In genomic region chr12:73832789-73833188, GRCm38 (mm10) we compare ENCODE assay signal across 26 mouse cellular contexts.
A peak's percentile ranks its signal among the peaks of the same experiment; 100 is the strongest.
DNase-seq lines count a peak whose midpoint lies in the region; ATAC-seq and TF ChIP-seq lines count a peak whose summit lies in the region.
"Had no signal": no experiment of that assay in that cellular context is flagged by ENCODE, and none has a peak within 500 bp of the region (broad histone marks: within the 10 kb centered on the region; RNA-seq: fewer than 3 reads in every experiment).

No protein-coding gene starts in this region.

- no peak overlapping the region for H3K4me2 ChIP-seq in heart, embryonic 12.5 days
- no peak overlapping the region for H3K4me2 ChIP-seq in hindbrain, postnatal 0 days (ENCODE audit: low read depth, low read length)
- H3K4me2 ChIP-seq: embryonic facial prominence, embryonic 12.5 days; forebrain, embryonic 13.5 days; intestine, embryonic 15.5 days; liver, embryonic 12.5 days; midbrain, embryonic 11.5 days; stomach, embryonic 15.5 days had no signal

- H3K4me1 ChIP-seq in heart, embryonic 12.5 days (replicated peaks): peaks cover 10% of the 10 kb centered on the region
- H3K4me1 ChIP-seq in hindbrain, postnatal 0 days (ENCODE audit: insufficient read depth, low read length): 0 out of 2 replicates have a peak, but pooled peaks cover 4% of the 10 kb centered on the region
- H3K4me1 ChIP-seq: embryonic facial prominence, embryonic 12.5 days; intestine, embryonic 15.5 days; liver, embryonic 12.5 days; stomach, embryonic 15.5 days had no signal

- no peak overlapping the region for H3K9ac ChIP-seq in heart, embryonic 12.5 days
- H3K9ac ChIP-seq in hindbrain, postnatal 0 days (replicated peaks; ENCODE audit: low read length): no peak overlapping the region
- H3K9ac ChIP-seq: embryonic facial prominence, embryonic 12.5 days; forebrain, embryonic 13.5 days; intestine, embryonic 15.5 days; liver, embryonic 12.5 days; liver, postnatal 0 days; stomach, embryonic 15.5 days had no signal

- no peaks in the 10 kb centered on the region for H3K9me3 ChIP-seq in heart, embryonic 12.5 days (replicated peaks)
- no peaks in the 10 kb centered on the region for H3K9me3 ChIP-seq in hindbrain, postnatal 0 days (ENCODE audit: low read length)
- H3K9me3 ChIP-seq: embryonic facial prominence, embryonic 12.5 days; forebrain, embryonic 13.5 days; G1E; intestine, embryonic 15.5 days; liver, embryonic 12.5 days; stomach, embryonic 15.5 days had no signal

- no peak for TF ChIP-seq CTCF in hindbrain, postnatal 0 days (IDR thresholded peaks at IDR 0.05; ENCODE audit: low read depth)

- H3K27ac ChIP-seq in heart, embryonic 12.5 days (ENCODE audit: poor library complexity, severe bottlenecking): no peak overlapping the region
- no peak overlapping the region for H3K27ac ChIP-seq in hindbrain, postnatal 0 days
- H3K27ac ChIP-seq: embryonic facial prominence, embryonic 12.5 days; forebrain, embryonic 13.5 days; intestine, embryonic 15.5 days; layer of hippocampus, adult 2 months; liver, embryonic 12.5 days; stomach, embryonic 15.5 days had no signal

- no peaks in the 10 kb centered on the region for H3K27me3 ChIP-seq in heart, embryonic 12.5 days (replicated peaks)
- H3K27me3 ChIP-seq in hindbrain, postnatal 0 days (ENCODE audit: insufficient read depth, low read length): no peaks in the 10 kb centered on the region
- H3K27me3 ChIP-seq: embryonic facial prominence, embryonic 12.5 days; forebrain, embryonic 13.5 days; intestine, embryonic 15.5 days; liver, embryonic 12.5 days; stomach, embryonic 15.5 days had no signal

- no peaks in the 10 kb centered on the region for H3K36me3 ChIP-seq in heart, embryonic 12.5 days
- no peaks in the 10 kb centered on the region for H3K36me3 ChIP-seq in hindbrain, postnatal 0 days (ENCODE audit: insufficient read depth, low read length)
- H3K36me3 ChIP-seq: embryonic facial prominence, embryonic 12.5 days; G1E; intestine, embryonic 15.5 days; liver, embryonic 12.5 days; stomach, embryonic 15.5 days had no signal

- H3K4me3 ChIP-seq in heart, embryonic 12.5 days: no peak overlapping the region
- H3K4me3 ChIP-seq in hindbrain, postnatal 0 days (ENCODE audit: low read length): no peak overlapping the region
- H3K4me3 ChIP-seq: embryonic facial prominence, embryonic 12.5 days; erythroblast, embryonic 14.5 days; forebrain, embryonic 13.5 days; intestine, embryonic 15.5 days; layer of hippocampus, adult 2 months; liver, embryonic 12.5 days; stomach, embryonic 15.5 days had no signal

- no peak for ATAC-seq in heart, embryonic 12.5 days (ENCODE audit: insufficient number of reproducible peaks, low FRiP score)
- no peak for ATAC-seq in hindbrain, postnatal 0 days
- ATAC-seq: forebrain, embryonic 13.5 days; hindbrain, embryonic 16.5 days; intestine, embryonic 15.5 days; liver, embryonic 12.5 days; liver, postnatal 0 days had no signal

- WGBS in heart, embryonic 12.5 days: 69% methylated on average over 3 of the region's 3 CpGs
- 59% methylated on average over 3 of the region's 3 CpGs for WGBS in hindbrain, postnatal 0 days

- peak; percentile 23 to 30 for DNase-seq in cerebellum, postnatal 10 days
- no peak for DNase-seq in cerebellum, postnatal 36 days
- peak; percentile 71 for DNase-seq in heart, adult 11 months
- DNase-seq in NIH3T3 (ENCODE audit: low read depth): peak; percentile 62
- DNase-seq in skeletal muscle tissue, adult 2 months (ENCODE audit: low read depth, low spot score): peak; percentile 38
- DNase-seq in hindbrain, postnatal 0 days (ENCODE audit: low spot score): no peak
- DNase-seq: adrenal gland, postnatal 25 days; cerebellum, adult 11-12 months; kidney, adult 2 months; kidney, postnatal 36 days; left cerebral cortex, postnatal 4 days; liver, postnatal 0 days; lung, postnatal 36 days; right cerebral cortex, postnatal 4 days; thymus, postnatal 14 days had no signal

Comparison
In these comparisons a context has a peak if more than half of its experiments do, and no peak if none do; other contexts are left out.
1. DNase-seq: peak in cerebellum, postnatal 10 days (2 of 2), heart, adult 11 months (single experiment), NIH3T3 (single experiment) and skeletal muscle tissue, adult 2 months (single experiment); none in cerebellum, postnatal 36 days (0 of 2) and hindbrain, postnatal 0 days (single experiment).